Mouse (Mus musculus): ENCODE results near the gene Sh3rf1.

The Sh3rf1 gene

DNA sequence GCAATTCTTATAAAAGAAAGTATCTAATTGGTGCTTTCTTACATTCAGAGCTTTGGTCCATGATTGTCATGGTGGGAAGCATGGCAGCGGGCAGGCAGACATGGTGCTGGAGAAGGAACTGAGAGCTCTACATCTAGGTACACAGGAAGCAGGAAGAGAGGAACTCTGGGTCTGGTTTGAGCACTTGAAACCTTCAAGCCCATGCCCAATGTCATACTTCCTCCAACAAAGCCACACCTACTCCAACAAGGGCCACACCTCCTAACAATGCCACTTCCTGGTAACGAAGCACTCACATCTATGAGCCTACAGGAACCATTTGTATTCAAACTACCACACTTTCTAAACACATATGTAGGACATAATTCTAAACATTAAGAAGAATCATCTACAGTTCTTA, 5.2 kb upstream of the Sh3rf1 start:
- DNase-seq (ENCODE audit: low read depth in 2 of 2, low spot score in 2 of 2) = no peak

DNA sequence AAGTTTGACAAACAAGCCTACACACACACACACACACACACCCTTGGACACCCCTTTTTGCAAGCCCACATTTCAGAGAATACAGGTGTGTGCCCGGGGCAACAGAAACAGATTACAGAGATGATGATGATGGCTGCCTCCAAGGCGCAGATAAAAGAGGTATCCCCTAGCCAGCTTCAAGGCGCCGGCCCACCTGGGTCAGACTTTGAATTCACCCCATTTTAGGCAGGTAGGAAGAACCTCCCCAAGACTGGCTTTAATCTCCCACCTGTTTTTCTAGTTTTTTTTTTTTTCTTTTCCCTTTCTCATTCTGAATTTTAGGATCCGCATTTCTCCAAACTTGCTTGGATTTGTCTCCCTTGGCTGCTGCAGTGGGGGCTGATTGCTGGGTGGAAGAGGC, 389 bp upstream of the Sh3rf1 start:
- DNase-seq (ENCODE audit: low read depth in 2 of 2, low spot score in 2 of 2) = no peak

DNA sequence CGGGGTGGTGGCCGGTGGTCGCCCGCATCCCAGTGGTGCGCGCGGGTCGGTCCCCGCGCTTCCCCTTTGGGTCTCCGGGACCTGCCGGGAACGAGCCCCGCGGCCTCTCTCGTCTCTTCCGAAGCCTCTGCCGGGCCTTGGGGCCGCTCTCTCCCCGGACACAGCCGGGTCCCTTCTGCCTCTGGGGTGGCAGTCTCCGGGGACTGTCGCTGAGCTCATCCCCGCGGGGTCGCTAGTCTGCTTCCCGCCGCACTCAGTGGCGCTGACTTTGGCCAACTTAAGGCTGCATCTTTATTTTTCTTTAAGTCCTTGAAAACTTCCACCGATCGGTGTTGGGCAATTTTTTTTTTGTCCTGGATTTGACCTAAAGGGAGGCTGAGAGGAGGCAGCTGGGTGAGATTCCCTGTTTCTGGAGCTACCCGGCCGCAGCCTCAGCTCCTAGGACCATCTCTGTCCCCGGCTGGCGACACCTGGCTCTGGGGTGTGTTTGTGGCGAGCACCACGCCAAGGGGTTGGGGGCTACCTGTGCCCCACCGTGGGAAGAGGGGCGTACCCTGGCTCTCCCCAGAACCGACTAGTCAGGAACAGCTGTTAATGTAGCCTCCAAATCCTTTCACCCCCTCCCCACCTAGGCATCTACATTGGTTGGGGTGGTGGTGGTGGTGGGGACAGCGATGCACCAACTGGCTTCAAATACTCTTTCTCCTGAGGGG, 864 bp downstream of the Sh3rf1 start:
- peak; percentile 21 to 35 for DNase-seq (ENCODE audit: low read depth in 2 of 2, low spot score in 2 of 2)

DNA sequence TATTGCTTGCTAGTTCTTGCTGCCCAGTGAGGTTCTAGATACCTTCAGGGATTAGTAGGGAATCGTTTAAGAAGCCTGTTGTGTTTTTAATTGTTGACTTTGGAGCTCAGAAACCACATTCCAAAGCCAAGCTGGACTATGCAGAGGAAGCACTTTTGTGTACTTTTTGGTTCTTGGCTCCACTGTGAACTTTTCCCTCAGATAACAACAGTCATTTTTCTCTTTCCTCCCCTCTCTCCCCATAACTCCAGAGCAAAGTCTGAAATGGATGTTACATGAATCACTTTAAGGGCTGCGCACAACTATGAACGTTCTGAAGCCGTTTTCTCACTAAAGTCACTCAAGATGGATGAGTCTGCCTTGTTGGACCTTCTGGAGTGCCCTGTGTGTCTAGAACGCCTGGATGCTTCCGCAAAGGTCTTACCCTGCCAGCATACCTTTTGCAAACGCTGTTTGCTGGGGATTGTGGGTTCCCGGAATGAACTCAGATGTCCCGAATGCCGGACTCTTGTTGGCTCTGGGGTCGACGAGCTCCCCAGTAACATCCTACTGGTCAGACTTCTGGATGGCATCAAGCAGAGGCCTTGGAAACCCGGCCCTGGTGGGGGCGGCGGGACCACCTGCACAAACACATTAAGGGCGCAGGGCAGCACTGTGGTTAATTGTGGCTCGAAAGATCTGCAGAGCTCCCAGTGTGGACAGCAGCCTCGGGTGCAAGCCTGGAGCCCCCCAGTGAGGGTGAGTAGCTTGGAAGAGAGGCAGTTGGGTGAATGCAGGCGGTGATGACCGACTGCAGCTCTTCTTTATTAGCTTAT, 2.1 kb downstream of the Sh3rf1 start:
- DNase-seq (ENCODE audit: low read depth in 2 of 2, low spot score in 2 of 2) = no peak

GRCm38 (mm10) chr8:61226632-61227031, 3.0 kb downstream of the Sh3rf1 start:
- DNase-seq (ENCODE audit: low read depth in 2 of 2, low spot score in 2 of 2) = no peak

DNA sequence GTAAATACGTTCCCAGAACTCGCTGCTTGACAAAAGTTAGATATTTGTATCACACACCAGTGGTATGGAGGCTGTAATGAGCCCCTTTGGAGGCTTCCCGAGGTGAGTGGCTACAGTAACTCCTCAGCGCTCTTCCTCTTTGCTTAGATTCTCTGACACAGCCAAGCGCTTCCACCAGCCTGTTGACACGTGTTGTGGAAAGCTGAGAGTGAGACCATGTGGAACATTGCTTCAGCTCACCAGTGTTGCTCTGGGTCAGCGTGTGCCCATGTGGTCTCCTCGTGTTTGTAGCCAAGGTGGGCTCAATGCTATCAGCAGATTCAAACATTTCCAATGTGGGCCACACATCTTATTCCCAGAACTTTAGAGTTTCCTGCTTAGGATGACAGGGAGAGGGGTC, 5.0 kb downstream of the Sh3rf1 start:
- no peak for DNase-seq (ENCODE audit: low read depth in 2 of 2, low spot score in 2 of 2)

DNA sequence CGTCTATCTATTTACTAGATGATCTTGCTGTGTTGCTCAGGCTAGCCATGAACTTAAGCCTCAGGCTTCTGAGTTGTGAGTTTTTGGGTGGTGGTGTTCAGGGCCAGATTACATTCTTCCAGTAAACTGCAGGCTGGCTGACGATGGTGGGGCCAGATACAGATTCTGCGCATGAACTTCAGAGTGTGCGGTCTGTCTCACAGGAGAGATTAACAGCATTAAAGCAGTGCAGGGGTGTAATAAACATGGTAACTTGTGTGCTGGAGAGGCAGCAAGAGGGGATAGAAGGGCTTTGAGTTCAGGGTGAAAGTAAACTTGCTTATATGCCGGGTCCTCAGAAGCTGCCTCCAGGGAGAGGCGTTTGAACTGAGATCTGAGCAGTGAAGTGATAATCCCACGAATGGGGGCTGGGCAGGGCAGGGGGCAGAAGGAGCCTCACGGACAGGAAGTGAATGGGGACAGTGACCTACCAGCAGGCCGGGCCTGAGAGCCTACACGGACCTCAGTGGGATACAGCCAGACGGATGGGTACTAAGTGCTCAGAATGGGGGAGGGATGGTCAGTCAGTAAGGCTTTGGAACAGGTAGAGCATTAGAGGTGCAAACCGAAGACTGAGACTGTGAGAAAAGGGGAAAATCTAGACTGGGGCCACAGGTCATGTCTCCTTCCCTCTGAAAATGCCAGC, 6.0 kb downstream of the Sh3rf1 start:
- no peak for DNase-seq (ENCODE audit: low read depth in 2 of 2, low spot score in 2 of 2)

DNA sequence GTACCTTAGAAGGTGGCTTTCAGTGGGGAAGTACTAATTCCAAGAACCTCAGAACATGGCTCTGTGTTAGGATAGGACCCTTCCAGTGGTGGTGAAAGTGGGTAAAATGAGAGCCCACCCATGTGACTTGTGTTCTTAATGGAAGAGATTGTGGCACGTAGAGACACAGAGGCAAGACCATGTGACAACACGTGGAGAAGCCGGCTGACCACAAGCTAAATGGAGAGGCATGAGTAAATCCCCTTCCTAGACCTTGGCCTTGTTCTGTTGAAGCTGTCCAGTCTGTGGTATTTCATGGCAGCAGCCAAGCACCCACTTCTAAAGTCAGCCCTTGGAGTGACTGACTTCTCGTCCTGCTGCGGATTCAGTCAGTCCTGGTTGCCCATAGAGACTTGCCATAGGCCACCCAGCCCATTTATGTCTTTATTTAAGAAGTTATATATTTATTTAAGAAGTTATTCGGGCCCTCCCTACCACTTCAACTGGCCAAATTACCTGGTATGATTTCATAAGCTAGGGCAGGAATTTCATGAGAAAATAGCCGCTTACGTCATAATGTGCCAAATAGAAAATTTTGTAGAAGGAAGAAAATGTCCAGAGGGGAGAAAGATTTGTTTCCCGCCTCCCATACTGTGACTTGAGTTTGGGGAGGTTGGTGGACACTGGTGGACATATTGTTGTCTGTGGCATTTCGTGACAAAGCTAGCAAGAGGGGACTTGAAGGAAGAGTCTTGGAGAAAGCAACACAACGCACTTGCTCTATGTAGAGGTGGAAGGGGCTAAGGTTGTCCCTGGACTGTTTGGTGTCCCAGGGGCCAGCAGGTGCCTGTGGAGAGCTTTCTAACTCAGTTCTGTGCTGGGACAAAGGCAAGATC, 7.4 kb downstream of the Sh3rf1 start:
- no peak for DNase-seq (ENCODE audit: low read depth in 2 of 2, low spot score in 2 of 2)

GRCm38 (mm10) chr8:61235499-61235898, 11.8 kb downstream of the Sh3rf1 start:
- DNase-seq (ENCODE audit: low read depth in 2 of 2, low spot score in 2 of 2) = no peak

DNA sequence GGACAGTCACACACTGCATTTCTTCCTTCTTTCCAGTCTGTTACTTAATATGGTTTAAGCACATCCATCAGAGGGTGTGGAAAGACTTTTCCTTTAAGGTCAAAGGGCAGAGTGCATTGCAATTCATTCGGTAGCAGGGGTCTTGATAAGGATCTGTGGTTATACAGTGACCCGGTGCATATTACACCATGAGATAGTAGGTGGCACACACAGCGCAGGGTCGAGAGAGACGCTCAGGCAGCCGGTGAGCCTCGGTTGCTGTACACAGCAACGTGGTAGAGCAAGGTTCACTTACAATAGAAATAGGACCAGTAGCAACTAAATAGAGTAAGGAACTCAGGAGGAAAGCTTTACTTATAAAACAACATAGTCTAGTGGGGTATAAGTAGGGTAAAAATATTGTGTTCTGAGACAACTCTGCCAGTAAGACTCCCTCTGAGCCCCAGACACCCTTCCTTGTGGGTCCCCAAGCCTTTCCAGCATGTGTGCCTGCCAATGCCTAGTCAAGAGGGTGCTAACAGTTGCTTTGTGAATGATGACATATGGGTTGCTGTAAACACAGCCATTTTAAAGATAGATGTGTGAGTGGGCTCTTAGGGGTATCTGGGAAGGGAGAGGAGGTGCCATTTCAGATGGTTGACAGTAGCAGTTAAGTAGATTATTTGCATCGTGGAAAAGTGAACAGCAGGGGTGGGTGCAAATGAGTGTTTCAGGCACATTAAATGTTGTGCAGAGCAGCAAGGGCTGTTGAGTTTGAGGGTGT, 13.0 kb downstream of the Sh3rf1 start:
- DNase-seq (ENCODE audit: low read depth in 2 of 2, low spot score in 2 of 2) = no peak

GRCm38 (mm10) chr8:61239576-61239975, 15.9 kb downstream of the Sh3rf1 start:
- DNase-seq (ENCODE audit: low read depth in 2 of 2, low spot score in 2 of 2) = no peak

DNA sequence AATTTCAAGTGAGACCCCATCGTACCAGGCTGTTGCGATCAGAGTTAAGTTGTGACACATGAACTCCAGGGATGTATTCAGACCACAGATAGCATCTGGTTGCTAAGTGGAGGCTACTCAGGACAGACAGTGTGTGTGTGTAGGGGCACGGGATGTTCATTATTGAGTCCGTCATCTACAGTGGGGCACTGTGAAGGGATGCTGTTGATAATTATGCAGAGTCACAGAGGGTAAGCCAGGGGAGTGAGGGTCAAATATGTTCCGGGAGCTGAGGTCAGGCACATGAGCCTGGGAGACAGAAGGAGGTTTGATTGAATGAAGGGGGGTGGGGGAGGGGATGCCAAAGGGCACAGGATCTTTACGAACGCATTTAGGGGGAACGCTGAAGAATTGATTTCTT, 17.6 kb downstream of the Sh3rf1 start:
- DNase-seq (ENCODE audit: low read depth in 2 of 2, low spot score in 2 of 2) = no peak

GRCm38 (mm10) chr8:61242896-61243295, 19.2 kb downstream of the Sh3rf1 start:
- DNase-seq (ENCODE audit: low read depth in 2 of 2, low spot score in 2 of 2) = no peak

DNA sequence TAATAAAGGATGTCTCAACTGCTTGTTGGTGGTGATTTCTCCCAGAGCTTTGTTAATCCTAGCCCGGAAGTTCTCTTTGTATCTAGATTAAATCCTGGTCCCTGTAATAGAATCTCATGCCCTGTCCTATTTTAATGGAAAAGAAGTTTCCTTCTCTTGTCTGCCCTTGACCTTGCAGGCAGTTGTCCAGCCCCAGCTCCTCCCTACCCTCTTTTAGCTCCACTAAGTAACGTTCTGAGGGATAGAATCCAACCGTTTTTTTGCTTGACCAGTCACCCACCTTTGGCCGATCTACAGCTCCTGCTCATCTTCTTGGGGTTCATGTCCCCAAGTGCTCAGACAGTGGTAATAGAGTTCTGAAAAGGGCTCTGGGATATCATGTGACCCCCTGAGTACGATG, 19.8 kb downstream of the Sh3rf1 start:
- no peak for DNase-seq (ENCODE audit: low read depth in 2 of 2, low spot score in 2 of 2)

DNA sequence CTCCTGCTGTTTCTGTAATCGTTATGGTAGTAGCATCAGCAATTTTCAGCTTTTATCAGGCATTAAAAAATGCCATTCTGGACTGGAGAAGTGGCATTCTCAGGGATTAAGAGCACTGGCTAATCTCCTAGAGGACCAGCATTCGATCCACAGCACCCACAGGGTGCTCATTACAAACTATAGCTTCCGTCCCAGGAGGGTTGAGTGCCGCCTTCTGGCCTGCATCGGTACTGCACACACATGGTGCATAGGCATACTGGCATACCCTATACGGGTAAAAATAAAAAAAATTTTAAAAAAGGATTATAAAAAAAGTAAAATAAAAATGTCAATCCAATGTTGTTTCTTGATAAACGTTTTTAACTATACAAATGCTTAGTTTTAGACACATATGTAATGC, 20.5 kb downstream of the Sh3rf1 start:
- DNase-seq (ENCODE audit: low read depth in 2 of 2, low spot score in 2 of 2) = no peak

GRCm38 (mm10) chr8:61247270-61248025, 23.8 kb downstream of the Sh3rf1 start:
- DNase-seq (ENCODE audit: low read depth in 2 of 2, low spot score in 2 of 2) = no peak

- DNase-seq (ENCODE audit: low read depth in 2 of 2, low spot score in 2 of 2) = no peak
These were observed 25.8 kb downstream of the Sh3rf1 start for GRCm38 (mm10) chr8:61249511-61249910.

DNA sequence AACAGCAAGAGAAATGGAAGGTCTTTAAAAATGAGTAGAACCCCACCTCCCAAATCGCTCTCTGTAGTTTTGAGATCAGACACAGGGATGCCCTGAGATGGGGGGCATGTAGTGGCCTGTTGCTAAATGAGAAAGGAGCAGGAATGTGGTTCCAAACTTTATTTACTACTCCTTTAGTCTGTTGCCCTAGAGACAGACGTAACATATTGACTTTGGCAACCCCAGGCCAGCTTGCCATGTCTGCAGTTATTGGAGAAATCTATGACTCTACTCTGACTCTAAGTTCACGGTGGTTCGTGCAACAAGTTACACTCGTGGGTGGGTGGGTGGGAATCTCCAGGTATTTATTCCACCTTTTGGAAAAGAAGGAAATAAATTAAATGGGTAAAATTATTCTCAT, 30.5 kb downstream of the Sh3rf1 start:
- no peak for DNase-seq (ENCODE audit: low read depth in 2 of 2, low spot score in 2 of 2)

- no peak for DNase-seq (ENCODE audit: low read depth in 2 of 2, low spot score in 2 of 2)
These were observed 35.2 kb downstream of the Sh3rf1 start for GRCm38 (mm10) chr8:61258828-61259227.

DNA sequence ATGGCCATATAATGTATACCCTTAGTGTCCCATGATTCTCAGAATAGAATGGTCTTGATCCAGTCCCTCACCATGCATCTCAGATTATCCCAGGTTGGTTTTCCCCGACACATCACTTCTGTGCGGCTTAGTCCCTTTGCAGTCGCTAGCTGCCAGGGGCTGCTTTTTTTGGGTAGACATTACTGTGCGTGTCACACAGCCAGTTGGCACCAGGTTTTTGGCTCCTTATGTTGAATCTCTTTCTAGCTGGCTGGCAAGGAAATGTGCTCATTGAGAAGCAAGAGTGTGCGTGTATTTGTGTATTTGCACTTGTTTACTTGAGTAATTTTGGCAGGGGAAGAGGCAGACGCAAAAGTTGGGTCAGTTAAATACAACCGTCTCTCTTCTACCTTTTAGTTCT, 35.9 kb downstream of the Sh3rf1 start:
- no peak for DNase-seq (ENCODE audit: low read depth in 2 of 2, low spot score in 2 of 2)

All from CD8-positive naive resting alpha-beta T cell, adult 2 months (primary cell).